In the genomic region with DNA sequence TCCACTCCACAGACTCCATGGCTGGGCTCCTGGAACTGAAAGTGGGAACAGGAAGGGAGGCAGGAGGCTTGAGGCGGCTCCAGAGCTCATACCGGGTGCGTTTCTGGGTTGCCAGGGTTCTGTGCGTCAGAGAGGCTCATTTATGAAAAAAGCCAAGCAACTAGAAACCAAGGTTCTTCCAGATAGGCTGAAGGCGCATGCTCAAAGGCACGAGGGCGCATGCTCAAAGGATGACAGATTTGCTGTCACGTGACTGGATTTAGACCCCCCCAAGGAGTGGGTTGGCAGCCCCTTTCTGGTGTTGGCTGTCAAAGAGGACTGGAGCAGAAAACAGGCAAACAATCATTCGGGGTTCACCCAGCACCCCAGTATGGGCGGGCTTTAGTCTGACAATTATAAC, we compare ENCODE assay signal across 8 mouse cellular contexts. TPM values are rescaled to one million over a fixed set of nuclear protein-coding genes. Genes with fewer than 3 reads are reported as not detected.
DNase-seq lines count a peak whose midpoint lies in the region; TF ChIP-seq lines count a peak whose summit lies in the region.

No protein-coding gene starts in this region.

- H3K4me3 ChIP-seq in heart, adult 2 months: no peak overlapping the region

- WGBS in heart, adult 2 months: 64% methylated on average over 10 of the region's 10 CpGs

- H3K9ac ChIP-seq in heart, adult 2 months (ENCODE audit: low read depth, low read length): no peak overlapping the region

- no peak for TF ChIP-seq EP300 in heart, adult 2 months (IDR thresholded peaks at IDR 0.05; ENCODE audit: insufficient read depth, low read depth, low read length)

- H3K4me1 ChIP-seq in heart, adult 2 months (ENCODE audit: control insufficient read depth, insufficient read depth, low read length): peaks cover 5% of the 10 kb centered on the region

- DNase-seq in ovary, postnatal 14 days (ENCODE audit: low spot score): peak; percentile 58
- DNase-seq in ovary, postnatal 10 days (ENCODE audit: low spot score): no peak
- DNase-seq in cerebellum, postnatal 10 days: peak; percentile 96
- peak; percentile 72 for DNase-seq in heart, adult 2 months
- peak; percentile 64 for DNase-seq in kidney, postnatal 10 days
- peak; percentile 67 to 85 for DNase-seq in lung, postnatal 4 days
- no peak for DNase-seq in spleen, postnatal 36 days (ENCODE audit: low spot score in 2 of 2)
- no peak for DNase-seq in adipocyte (ENCODE audit: low spot score)

- no peaks in the 10 kb centered on the region for H3K27me3 ChIP-seq in heart, adult 2 months (ENCODE audit: control insufficient read depth, insufficient read depth, low read length)

- no peaks in the 10 kb centered on the region for H3K79me2 ChIP-seq in heart, adult 2 months (replicated peaks; ENCODE audit: control insufficient read depth, insufficient read depth, low read length)

- TF ChIP-seq CTCF in heart, adult 2 months (IDR thresholded peaks at IDR 0.05): no peak

- intact Hi-C loops in heart, adult 2 months (cut with DNase I): no loop called here

- TF ChIP-seq POLR2A in heart, adult 2 months (IDR thresholded peaks at IDR 0.05; ENCODE audit: insufficient read depth, low read depth, low read length): no peak

- no peaks in the 10 kb centered on the region for H3K36me3 ChIP-seq in heart, adult 2 months (ENCODE audit: control insufficient read depth, insufficient read depth, low read length)

- H3K27ac ChIP-seq in heart, adult 2 months: peak overlapping the region; percentile 65

RNA-seq across cellular contexts. Expression of a gene that starts 16.8 kb away (rescaled TPM):
- 100 to 1,000 TPM in 1 of 2 experiments, 10 to 100 TPM in 1; 82.2 to 108 TPM for total RNA-seq in heart, adult 2 months (2021)
- polyA plus RNA-seq in heart, adult 2 months (2012; rRNA removed): 85.6 and 114 TPM in 2 replicates

RNA-seq across cellular contexts. Expression of a gene that starts 38.8 kb away (rescaled TPM):
- under 1 TPM; 0.34 to 0.48 TPM for total RNA-seq in heart, adult 2 months (2021)
- 0.26 and 0.29 TPM in 2 replicates for polyA plus RNA-seq in heart, adult 2 months (2012; rRNA removed)

Comparison
In these comparisons a context has a peak if more than half of its experiments do, and no peak if none do; other contexts are left out.
1. DNase-seq: peak in ovary, postnatal 14 days (single experiment), cerebellum, postnatal 10 days (2 of 2), heart, adult 2 months (2 of 2), kidney, postnatal 10 days (single experiment) and lung, postnatal 4 days (2 of 2); none in ovary, postnatal 10 days (single experiment), spleen, postnatal 36 days (0 of 2) and adipocyte (single experiment).